Mouse (Mus musculus) MEL (cell line): ENCODE results near the gene Pptc7.

ENCODE experiments used
- BHLHE40 ChIP-seq: IDR thresholded peaks from 2 replicates; pipeline ENCODE4 v1.6.1; 2012; ENCODE audit warnings: low read depth, mild to moderate bottlenecking, inconsistent platforms, low read length, improper control_type of control experiment, borderline replicate concordance
- MEF2A ChIP-seq: IDR thresholded peaks from 2 replicates; pipeline ENCODE4 v1.6.1; 2014; ENCODE audit warnings: low read depth, mild to moderate bottlenecking, inconsistent platforms, low read length, improper control_type of control experiment; ENCODE audit not compliant: poor library complexity, insufficient replicate concordance, severe bottlenecking; ENCODE audit errors: extremely low read depth
- POLR2A ChIP-seq, 2 experiments: IDR thresholded peaks; 2 replicates each; pipeline ENCODE4 v1.6.1; 2011 to 2012; ENCODE audit warnings: low read length in 2 of 2, mild to moderate bottlenecking in 2 of 2, control low read depth in 1 of 2, improper control_type of control experiment in 1 of 2, low read depth in 1 of 2, moderate library complexity in 1 of 2; ENCODE audit not compliant: control insufficient read depth in 1 of 2, insufficient read depth in 1 of 2, poor library complexity in 1 of 2
- ZNF384 ChIP-seq: IDR thresholded peaks from 2 replicates; pipeline ENCODE4 v1.6.1; 2012; ENCODE audit warnings: low read depth, mild to moderate bottlenecking, inconsistent platforms, low read length, improper control_type of control experiment

- TF ChIP-seq ZNF384 (no peak), POLR2A (IDR thresholded peaks at IDR 0.05; ENCODE audit: control insufficient read depth in 1 of 2, insufficient read depth in 1 of 2, low read depth in 1 of 2, low read length in 2 of 2, poor library complexity in 1 of 2) (no peak), BHLHE40 (no peak), MEF2A (no peak)
Observed at GRCm38 (mm10) chr5:122240989-122241388, 43.2 kb upstream of the Pptc7 start.
